Mouse (Mus musculus) gastrocnemius, postnatal 25 days (tissue): ENCODE measurements around the gene Cdnf. TPM values are rescaled to one million over a fixed set of nuclear protein-coding genes. Genes with fewer than 3 reads are reported as not detected.
A peak's percentile ranks its signal among the peaks of the same experiment; 100 is the strongest.

Experiments
- DNase-seq: peaks from one replicate; pipeline ENCODE4 v3.0.0; 2022
- long read RNA-seq, 2 experiments: library from polyadenylated mRNA; stranded (forward); transcript quantifications; one replicate each; pipeline ENCODE4 v2.0.0; 2021
- total RNA-seq, 2 experiments: library from RNA; stranded (reverse); gene quantifications; 1 replicate in 1 of 2; 2 replicates in 1 of 2; pipeline ENCODE4 v1.2.3; 2021

The Cdnf gene
- 10 to 100 TPM; 32.7 to 39.1 TPM for total RNA-seq
- long read RNA-seq, experiment 1, partial matches to known transcripts: 0 of 7 reads
- long read RNA-seq, experiment 1, other reads (novel, unspliced or antisense): 6 of 7 reads
- long read RNA-seq, experiment 2, transcript Cdnf-201 (4 exons, 3,013 nt): major isoform, 6 of 12 reads
- long read RNA-seq, experiment 2, partial matches to known transcripts: 0 of 12 reads
- long read RNA-seq, experiment 2, other reads (novel, unspliced or antisense): 6 of 12 reads

DNA sequence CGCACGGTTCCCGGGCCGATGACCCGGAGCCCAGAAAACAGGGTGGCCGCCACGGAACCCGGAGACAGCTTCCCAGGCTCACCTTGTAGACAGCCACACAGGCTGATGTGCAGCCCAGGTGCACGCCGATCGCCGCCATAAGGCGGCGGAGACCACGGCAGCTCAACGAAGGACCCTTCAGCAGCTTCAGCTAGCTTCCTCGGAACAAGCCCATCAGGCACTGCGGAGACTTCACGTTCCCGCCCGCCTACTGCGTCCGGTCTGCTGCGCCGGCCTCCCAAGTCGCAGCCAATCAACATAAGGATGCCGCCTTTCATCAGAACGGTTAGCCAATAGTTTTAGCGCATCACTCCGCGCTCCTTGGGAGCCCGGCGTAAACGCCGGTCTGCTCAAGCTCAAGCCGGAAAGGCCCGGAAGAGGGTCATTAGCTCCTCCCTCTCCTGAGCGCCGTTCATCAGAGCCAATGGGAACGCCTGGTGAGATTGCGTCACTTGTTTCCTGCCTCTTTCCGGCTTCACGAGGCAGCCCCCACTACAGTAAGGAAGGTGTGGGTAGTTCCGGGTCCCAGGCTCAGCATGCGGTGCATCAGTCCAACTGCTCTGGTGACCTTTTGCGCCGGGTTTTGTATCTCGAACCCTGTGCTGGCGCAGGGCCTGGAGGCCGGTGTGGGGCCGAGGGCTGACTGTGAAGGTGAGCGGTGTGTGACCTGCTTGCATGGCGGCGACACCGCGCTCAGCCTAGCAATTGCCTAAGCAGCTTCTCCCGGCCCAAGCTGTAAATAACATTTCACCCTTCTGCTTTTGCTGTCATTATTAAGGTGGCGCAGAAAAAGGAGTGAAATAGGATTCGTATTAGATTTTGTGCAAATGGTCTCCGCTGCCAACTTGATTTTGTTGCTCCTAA lies at the start of gene Cdnf, which contains the start of the genes Gm45902 and Hspa14:
Cdnf (plus strand) TSS at position 479 of the 903 bp plus-strand sequence.
Gm45902 (minus strand) TSS at position 239 of the 903 bp plus-strand sequence.
Hspa14 (minus strand) TSS at position 263 of the 903 bp plus-strand sequence.
- peak; percentile 96 for DNase-seq

DNA sequence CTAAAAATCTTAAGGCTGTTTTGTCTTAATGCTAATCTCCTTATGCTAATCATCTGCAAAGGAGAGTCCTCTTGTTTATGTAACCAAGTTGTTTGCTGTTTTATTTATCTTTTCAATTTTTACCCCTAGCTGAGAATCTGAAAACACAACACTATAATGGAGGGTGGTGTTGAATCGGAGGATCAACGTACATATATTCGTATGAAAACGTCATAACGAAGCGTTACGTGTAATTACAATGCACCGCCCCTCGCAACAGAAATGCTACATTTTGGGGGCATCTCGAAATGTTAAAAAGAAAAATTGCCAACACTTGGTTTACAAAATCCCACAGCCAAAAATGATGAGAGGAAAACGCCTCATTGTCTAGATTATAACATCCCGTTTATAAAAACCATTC lies 38.9 kb upstream of the Cdnf start:
- DNase-seq: no peak

DNA sequence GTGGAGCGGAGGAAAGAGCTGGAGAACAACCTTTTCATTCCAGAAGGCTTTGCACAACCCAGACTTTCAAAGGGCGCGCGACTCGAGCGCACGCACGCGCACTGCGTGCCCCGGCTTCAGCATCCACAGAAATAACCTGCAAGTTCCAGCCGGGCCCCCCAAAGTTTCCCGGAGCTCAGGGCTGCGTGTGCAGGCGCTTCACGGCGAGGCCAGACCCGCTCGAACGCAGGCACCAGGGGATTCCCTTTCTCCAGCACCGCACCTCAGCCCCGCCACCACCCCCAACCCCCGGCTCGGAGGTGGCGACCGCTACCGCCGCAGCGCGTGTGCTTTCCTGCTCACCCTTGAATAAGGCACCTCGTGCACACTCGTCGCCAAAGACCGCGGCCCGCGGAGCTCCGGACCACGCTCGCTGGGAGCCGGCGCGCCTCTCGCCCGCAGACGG lies 38.4 kb upstream of the Cdnf start:
- DNase-seq: peak; percentile 47

DNA sequence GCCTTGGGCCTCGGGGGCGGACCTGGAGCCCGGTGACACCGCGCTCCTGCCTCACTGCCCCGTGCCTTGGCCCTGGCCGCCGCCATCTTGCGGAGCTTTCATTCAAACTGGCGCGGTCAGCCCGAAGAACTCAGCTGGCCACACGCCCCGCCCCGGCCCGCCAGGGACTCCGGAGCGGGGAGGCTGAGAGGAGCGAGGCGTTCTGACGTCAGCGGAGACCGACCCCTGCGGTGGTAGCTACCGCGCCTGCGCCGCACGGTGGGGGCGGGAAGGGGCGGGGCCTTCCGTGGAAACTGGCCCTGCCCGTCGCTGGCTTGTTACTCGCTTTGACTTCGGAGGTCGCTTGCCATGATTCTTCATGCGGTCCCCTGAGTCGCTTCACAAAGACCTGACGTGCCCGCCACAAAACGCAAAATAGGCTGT lies 38.0 kb upstream of the Cdnf start, which contains the start of gene Suv39h2:
Suv39h2 (minus strand) TSS at position 171 of the 423 bp plus-strand sequence.
- DNase-seq: peak; percentile 96

DNA sequence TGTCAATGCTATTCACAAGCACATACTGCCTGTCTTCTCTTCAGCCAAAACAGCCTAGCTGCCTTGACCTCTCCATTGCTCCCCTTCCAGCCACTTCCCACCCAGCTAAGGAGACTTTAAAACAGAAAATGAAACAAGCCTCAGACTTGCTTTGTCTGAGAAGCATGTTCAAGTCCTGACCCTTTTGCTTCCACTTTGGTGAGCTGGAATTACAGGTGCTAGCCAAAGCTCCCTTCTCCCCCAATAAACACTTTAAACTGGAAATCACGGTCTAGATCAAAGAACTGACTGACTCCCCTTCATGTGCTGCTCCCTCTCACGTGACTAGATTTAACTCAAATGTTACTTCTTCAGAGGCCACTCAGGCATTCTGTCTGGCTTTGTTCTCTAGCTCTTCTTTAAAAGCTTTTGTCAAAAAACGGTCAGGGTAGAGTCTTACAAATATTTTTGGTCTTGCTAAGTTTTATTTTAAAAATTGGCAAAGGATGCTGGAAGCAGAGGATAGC lies 37.0 kb upstream of the Cdnf start:
- DNase-seq: no peak

DNA sequence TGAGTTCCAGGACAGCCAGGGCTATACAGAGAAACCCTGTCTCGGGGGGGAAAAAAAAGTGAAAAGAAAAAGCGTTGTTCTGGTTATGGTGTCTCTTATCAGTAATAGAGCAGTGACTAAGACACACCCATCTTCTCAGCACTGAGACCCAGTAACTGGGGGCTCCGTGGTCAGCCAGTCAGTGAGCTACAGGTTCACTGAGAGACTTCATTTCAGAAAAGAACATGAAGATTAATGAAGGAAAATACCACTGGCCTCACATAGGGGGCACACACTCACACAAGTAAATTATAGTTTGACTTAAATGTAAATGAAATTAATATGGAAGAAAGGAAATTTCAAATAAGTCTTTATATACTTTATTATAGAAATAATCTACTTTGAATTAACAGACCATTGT lies 32.6 kb upstream of the Cdnf start:
- no peak for DNase-seq

DNA sequence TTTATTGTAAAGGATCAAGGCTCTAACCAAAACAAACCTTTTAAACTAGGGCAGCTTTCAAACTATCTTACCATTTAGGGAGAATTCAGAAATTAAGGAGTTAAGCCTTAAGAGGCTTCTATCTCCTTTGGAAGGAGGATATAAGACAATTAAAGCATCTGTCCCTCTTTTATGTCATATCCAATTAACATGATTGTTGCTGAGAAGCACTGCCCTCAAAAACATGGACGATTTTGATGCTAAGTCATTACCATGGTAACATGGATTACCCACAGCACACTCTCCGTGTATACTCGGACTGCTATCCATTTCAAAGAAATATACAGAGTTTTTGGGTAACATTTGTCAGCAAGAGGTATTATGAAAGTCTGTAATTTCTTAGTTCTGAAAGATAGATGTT lies 23.0 kb upstream of the Cdnf start:
- DNase-seq: no peak

DNA sequence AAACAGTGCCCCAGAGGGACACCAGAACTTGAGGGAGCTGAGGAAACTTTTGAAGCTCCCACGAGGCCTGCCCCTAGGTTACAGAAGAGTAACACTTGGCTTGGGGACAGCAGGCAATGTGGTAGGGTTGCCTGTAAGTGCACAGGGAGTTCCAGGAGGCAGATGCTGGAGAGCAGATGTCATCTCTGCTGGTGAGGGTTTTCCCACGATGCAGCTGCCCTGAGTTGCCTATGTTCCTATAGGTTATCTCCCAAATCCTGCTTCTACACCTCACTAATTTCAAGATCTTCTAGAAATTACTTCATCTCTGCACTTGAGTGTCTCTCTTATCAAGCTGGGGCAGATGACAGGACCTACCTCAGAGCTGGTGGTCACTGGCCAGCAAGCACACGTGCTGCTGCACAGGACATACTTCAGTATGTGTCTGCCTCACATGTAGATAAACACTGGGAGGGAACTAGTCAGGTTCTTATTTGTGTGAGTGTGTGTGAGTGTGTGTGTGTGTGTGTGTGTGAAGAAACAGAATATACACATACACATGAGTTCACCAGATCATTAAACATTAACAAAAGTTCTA lies 18.9 kb upstream of the Cdnf start:
- no peak for DNase-seq

DNA sequence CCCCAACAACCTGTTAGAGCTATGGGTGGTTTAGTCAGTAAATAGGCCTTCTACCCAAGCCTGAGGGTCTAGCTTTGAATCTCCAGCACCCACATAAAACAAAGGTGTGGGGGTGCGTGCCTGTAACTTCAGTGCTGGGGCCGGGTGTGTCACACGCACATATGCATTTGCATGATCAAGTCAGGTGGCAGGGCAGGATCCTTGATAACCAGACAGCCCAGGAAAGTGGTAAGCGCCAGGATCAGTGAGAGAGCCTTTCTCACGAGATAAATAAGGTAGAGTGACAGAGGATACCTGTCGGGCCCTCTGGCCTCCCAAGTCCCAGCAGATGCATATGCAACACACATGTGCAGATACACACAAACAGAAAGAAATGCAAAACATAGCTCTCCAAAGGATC lies 13.3 kb upstream of the Cdnf start:
- DNase-seq: no peak

DNA sequence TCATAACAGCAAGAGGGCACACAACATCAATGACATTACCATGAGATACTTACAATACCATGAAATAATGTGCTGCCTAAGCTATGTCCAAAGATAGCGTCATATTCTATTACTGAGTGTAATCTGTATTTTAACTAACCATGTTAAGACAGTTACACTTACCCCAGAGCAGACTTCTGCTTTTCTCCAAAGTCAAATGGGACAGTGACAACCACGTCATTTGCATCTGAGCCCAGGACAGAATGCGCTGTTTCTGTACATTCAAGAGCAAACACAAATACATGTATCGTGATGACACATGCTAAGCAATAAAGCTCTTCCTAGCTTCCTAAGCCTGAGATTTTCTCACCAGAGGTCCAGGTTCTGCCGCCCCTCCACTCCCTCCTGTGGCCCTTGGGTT lies 11.9 kb upstream of the Cdnf start:
- DNase-seq: no peak

DNA sequence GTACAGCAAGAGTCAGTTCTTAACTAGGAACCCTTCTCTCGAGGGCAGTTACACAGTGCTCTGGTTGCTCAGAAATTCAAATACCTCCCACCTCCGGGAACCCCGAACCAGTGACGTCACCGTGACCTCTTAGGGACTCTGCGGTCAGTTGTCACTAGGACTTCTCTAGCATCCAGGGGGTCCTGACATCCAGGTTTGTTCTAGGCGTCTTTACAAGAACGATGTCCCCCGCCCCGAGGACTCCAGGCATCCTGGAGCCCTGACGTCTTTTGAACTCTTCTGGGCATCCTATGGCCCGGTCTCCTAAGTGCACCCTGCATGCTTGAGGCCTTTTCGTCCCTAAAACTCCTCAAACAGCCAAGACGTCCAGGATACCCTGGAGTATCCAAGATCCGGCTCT lies 754 bp upstream of the Cdnf start:
- no peak for DNase-seq

DNA sequence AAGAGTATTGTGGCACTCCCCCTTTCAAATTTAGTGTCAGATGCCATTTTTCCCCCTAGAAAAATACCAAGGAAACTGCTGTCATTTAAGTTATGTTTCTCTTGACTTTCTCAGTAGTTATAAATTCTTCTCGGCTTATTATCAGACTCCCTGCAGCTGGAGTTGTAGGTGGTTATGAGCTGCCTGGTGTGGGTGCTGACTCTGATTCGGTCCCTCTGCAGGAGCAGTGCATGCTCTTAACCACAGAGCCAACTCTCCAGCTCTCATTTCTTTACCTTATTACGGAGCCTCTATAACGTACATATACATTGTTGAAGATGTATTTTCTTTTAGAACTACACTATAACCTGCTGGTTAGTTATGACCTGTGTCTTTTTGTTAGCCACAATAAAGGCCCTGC lies 9.7 kb downstream of the Cdnf start:
- no peak for DNase-seq

DNA sequence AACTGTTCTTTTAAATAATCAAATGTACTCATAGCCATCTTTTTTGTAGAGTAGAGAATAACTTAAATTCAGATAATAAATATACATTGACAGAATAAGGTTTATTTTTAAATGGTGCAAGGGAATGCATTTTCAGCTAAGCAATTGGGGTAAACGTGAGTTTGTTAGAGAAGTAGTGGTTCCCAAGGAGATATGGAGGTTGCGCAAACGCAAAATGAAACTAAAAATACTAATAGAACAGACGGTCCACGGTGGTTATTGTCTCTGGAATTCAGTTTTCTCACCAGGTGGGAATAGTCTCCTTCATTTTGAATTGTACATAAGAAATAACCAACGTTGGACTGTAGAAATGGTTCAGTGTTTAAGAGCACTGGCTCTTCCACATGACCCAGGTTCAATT lies 13.5 kb downstream of the Cdnf start:
- DNase-seq: no peak

DNA sequence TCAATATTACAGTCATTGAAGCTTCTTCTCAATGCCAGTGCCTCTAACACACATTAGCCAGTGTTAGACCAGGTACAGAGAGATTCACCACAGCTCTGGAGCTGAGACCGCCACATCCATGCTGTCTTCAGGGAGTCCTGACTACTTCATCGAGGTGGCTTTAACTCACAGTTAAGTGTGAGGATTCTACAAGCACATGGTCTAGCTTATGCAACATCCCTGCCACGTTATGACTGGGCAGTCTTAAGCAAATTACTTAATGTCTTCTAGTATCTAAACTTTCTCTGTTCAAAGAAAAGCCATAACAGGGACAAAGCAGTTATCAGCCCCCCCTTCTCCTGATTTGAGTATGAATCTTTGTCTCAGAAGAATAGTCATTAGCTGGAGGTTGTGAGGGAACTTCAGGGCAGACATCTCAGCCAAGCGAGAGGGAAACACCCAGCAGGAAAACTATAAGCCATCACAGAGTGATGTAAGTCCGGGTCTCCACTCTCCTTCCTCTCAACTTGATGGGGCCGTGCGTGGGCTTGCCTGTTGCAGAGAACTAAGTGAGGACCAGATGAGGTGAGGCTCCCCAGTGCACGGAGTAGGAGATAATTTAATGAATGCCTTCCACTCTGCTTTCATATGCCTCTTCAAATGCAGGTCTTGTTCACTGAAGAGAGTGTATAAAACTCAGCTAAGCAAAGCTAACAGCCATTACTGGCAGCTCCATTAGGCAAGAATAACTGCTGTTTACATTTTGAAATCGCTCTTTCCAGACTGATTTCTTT lies 28.7 kb downstream of the Cdnf start:
- no peak for DNase-seq

DNA sequence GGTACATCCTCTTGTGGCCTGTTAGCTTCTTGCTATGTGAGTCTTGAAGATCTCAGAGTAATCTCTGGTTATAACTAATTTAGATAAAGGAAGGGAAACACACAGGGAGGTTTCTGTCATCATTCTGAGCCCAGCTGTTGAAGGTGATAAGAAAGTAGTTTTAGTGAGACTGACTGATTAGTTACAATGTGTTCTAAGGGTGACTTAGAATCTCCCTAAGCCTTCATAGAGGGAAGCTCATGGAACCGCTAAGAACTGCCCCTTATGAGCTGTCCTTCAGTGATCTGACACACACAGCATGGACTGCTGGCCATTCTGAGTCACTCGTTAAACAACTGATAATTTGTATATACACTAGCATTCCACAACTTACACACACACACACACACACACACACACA lies 33.2 kb downstream of the Cdnf start:
- no peak for DNase-seq

DNA sequence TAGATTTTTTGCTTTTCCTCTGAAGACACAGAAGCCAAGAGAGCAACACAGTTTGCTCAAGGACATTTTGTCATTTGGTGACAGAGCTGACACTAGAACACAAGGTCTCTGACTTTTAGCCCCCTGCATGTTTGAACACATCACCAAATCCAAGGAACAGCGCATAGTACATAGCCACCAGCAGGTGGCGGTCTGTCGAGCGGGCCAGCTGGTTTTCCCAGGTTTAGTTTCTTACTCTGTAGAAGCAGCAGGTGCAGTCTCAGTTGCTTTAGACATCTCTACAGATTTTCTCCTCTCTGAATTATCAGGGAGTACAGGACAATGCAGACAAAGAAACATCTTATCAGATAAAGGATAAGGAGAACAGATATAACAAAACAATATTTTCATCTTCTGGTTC lies 33.8 kb downstream of the Cdnf start:
- DNase-seq: peak; percentile 8

DNA sequence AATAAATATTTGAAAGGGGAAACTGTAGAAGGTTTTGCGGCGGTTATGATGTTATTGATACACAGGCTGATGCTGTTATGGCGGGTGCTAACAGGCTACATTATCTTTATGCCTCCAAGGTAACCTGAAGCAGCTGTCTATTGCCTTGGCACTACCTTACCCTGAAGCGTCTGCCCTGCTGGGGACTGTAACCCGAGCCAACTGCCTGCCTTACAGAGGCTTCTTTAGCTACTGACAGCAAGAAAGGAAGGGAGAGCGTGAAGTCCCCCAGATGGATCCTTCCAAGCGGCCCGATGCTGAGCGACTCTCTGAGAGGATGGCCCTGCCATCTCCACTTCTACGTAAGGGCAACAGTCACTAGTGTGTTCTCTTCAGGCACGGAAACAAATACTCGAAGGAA lies 57.4 kb downstream of the Cdnf start, which contains the start of gene Fam107b:
Fam107b (plus strand) TSS at position 303 of the 400 bp plus-strand sequence.
- no peak for DNase-seq

DNA sequence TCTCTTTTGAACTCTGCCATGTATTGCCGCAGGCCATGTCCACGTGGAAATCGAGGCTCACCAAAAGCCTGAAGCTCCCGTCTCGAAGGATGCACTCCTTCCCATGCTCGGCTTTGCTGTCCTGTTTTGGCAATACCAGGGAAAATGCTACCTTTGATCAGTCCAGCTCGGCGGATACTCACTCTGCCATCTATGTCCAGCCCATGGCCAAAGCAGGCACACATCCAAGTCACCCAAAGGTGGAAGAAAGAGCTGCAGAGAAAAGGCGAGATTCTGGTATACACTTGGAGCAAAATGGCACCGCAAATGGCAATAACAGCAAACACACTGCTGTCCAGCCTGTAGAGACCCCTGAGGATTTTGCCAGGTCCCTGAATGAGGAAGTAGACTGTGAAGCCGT lies 57.8 kb downstream of the Cdnf start:
- DNase-seq: no peak

DNA sequence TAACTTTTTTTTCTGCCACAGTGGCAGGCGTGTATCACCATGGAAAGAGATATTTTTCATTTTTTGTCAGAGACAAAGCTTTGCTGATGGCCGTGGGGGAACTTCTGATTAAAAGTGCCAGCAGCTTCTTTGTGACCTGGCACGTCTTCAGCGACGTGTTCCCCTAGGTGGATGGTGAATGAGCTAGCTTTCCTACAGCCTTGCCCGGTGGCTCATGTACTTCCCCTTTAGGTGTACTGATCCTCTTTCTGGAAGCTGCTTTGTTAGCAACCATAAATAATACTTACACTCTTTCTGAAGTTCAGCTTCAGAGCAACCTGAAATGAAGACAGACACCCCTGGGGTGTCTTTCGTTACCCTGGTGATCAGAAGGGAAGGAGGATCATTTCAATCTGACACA lies 61.1 kb downstream of the Cdnf start:
- no peak for DNase-seq

DNA sequence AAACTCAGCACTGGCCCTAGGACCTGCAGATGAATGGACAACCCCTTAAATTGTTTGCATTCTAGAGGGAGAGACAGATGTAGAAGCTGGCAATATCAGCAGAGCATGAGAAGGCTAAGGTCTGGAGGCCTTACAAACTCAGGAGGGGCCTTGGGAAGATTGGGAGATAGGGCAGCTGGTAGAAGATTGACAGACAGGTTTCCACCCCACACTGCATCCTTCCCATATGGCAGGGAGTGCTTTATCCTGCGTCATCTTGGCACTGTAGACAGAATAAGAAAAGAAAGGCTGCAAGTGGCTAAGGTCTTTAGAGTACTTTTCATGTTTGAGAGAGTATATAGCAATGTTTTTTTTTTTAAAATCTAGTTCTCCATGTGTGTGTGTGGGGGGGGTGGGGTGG lies 62.3 kb downstream of the Cdnf start:
- no peak for DNase-seq
